Mouse (Mus musculus): ENCODE results near the gene Bik.

Gene Bik

DNA sequence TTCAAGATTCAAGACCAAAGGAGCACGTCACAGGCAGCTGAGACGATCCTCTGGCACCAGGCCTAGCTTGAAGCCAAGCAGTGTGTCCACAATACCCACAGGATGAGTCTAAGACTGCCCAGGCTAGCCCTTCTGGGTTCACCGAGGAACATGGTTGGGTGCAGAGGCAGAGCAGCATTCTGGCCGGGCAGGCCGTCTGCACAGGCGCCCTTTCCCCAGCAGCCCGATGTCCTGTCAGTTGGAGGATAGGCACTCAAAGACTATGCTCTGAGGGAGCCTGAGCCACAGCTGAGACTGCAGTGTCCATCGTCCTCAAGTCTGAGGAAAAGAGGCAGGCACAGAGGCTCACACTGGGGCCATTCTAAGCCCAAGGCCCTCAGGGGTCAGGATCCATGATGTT lies 20.5 kb downstream of the Bik start:
- no peak for DNase-seq (ENCODE audit: low read depth)

DNA sequence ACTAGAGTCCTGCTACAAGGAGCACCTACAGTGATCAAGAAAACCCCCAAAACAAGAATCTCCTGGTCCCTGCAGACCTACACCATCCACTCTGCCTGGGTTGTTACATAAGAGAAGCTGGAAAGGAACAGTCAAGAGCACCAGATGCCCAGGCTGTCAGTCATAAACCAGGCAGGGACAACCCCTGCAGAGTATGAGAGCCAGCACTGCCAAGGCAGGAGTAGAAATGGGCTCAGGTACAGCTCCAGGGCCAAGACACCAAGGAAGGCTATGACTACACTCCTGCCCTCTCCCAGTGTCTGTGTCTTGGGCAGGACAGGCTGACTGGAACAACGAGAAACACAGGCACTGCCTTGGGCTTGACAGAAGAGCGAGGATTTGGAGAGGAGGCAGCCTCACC lies 23.5 kb downstream of the Bik start:
- DNase-seq (ENCODE audit: low read depth): no peak

DNA sequence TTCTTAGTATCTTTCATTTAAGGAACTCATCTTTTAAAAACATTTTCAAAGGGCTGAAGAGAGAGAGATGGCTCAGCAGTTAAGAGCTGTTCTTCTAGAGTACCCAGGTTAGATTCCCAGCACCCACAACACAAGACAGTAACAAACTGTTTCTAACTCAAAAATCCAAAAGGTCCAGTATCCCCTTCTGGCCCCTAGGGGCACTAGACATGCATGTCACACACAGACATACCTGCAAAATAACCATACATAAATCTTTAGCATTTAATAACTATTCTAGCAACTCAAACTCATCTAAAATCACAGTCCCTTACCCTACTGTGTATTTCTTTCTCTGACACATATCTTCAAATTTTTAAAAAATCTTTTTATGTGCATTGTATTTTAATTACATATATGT lies 27.2 kb downstream of the Bik start:
- DNase-seq (ENCODE audit: low read depth): no peak

DNA sequence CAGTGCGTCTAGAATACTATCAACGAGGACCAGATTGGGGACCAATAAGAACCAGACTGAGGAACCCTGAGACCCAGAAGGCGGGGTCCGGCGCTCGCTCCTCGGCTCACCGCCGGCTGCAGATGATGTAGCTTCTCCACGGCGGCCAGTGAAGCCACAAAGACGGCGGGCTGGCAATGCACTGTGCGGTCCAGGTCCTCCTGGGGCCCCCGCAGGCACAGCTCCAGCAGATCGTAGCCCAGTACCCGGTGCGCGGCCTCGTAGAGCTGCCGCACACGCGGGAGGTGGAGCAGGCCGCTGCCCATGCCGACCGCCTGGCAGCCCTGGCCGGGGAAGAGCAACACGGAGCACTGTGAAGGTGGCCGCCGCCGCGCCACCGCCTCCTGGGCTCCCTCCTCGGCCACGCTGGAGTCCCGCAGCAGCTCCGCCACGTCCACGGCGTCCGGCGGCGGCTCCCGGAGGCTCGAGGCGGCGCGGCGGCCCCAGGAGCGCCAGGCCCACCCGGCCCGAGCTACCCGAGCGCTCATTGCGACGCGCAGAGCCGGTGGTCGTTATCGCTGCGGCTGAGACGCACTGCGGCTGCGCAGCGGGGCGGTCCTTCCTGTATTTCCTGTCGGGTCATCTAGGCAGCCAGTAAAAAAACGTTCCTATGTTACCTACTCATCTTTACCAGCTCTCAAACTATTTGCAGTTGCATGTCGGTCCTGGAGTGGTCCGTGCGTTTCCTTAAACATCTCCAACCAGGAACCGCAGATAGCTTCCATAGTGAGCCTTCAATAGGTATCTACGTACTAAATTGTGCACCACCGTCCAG lies 28.7 kb downstream of the Bik start:
- peak; percentile 49 for DNase-seq (ENCODE audit: low read depth)

DNA sequence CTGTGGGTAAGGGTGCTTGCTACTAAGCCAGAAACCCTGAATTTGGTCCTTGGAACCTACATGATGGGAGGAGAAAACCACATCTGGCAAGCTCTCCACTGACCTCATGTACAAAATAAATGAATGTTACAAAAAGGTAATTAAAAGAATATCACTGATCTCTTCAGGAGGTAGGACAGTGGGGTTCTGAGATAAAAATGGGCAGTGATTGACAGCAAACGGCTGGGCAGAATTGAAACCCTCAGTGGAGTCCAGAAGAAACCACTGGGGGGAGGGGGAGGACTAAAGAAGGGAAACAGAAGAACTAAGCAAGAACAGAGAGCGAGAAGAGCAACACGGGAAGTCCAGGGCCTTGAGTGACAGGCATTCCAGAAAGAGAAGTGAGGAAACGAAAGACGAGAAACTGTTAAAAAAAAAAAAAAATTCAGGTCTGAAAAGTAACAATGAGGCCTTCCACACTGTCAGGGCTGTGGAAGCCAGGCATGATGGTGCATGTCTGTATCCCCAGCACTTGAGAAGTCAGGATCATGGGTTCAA lies 34.3 kb downstream of the Bik start:
- DNase-seq (ENCODE audit: low read depth): no peak

DNA sequence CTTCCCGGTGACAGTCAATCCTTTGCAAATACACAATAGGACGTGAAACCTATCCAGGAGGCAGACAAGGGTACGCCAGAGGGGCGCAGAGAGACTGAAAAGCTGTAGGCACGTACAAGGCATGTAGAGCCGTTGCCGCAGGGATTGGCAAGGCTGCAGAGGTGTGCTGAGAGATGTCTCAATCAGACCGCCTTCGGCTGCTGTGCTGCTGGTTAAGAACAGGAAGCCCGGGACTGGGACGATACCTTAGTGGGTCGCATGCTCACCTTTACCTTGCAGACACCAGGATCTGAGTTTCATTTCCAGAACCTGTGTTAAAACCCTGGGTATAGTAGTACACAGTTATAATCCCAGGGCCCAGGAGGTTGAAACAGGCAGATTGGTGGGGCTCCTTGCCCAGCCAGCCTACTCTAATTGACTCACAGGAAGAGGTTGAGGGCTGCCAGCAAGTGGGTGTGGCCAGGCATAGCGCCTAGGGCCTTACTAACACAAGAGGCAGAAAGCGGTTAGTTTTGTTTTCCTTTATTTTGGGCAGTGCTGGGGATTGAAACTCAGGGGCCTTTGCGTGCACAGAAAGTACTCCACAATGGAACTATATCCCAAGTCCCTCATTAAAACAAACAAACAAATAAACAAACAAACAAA lies 36.1 kb downstream of the Bik start:
- DNase-seq (ENCODE audit: low read depth): peak; percentile 95

DNA sequence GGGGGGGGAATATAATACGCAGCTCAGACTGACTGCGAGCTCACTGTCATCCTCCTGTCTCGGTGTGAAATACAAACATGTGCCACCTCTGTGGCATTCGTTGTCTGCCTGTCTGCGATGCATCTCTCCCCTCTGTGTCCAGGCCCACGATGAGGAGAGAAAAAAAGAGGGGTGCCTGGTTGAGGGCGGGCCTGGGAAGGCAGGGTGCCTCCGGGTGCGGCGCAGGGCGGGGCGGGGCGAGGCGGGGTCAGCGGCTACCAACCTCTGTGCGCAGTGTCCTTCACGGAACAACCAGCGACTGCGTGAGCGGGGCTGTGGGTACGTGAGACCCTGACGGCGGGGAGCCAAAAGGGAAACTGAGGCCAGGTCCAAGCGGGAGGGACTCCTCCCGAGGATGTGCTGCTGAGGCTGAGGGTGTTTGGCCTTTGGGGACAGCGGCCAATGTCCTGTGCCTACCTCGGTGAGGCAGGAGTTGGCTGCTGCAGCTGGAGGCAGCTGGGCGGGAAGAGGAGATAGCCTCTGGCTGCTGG lies 36.7 kb downstream of the Bik start, which contains the start of the genes Tspo and Mcat:
TSS of gene Tspo (plus strand) at position 266 of the 530 bp plus-strand sequence.
TSS of gene Mcat (minus strand) at position 461 of the 530 bp plus-strand sequence.
- DNase-seq (ENCODE audit: low read depth): no peak

DNA sequence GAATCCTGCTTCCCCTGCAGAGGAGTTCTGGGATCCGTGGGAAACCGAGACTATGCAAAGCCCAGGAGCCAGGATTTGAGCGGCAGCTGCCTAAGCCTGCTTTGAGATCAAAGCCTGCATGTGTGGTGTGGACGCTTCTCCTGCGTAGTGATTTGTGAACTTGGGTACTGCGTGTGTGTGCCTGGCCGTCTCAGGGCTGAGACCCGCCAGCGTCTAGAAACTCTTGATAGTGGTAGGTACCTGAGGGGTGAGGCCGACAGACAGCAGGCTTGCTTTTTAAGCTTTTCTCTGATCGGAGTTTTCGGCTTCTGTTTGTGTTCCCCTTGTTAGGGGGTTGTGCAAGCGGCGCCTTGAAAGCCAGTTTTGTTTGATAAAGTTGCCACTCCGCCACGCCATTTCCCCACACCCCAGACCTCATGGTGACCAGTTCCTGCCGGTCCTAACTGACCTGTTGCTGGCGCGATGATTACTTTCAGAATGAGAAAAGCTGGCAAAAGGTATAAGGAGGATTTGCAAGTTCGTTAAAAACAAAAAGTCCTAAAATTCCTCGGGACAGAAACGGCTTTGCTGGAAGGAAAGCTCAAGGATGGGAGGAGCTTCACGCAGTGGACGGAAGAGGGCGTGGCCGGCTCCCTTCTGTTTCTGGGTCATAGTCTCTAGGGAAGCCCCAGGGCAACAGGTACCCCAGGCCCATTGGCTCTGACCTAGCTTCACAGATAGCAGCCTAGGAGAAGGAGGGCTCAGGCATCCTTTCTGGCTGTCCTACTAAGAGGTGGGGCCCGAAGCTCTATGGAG lies 37.4 kb downstream of the Bik start:
- peak; percentile 44 for DNase-seq (ENCODE audit: low read depth)

DNA sequence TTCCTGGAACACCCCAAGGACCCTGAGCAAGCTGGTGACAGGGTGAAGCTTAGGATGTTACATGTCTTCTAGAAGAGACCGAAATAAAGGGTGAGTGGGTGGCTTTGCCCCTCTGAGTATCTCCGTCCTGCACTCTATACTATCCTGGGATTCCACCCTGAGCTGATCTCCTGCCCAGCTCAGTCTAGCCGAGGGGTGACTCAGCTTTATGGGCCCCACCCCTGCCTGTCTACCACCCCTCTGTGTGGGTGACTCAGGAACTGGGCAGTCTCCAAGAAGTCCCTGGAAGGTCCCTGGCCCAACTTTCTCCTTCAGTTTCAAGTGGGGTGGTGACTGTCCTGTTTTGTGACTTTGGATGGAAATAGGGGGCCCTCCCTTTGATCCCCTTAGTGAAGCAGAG lies 38.8 kb downstream of the Bik start:
- DNase-seq (ENCODE audit: low read depth): peak; percentile 82

DNA sequence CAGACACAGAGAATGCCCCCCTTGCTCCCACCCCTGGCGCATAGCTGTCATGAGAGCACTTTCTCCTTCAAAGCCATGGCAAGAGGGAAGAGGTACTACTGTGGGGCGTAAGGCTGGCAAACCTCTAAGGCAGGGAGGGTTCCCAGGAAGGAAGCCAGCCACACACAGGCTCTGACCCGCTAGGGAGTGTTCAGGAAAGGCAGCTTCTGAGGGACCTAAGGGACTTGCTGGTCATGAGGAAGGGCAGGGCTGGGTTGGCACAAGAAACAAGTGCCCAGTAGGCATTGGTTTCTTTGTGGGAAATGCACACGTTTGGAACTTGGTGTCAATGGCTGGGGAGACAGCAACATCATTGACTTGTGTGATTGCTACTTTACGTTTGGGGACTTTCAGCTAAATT lies 39.3 kb downstream of the Bik start:
- no peak for DNase-seq (ENCODE audit: low read depth)

DNA sequence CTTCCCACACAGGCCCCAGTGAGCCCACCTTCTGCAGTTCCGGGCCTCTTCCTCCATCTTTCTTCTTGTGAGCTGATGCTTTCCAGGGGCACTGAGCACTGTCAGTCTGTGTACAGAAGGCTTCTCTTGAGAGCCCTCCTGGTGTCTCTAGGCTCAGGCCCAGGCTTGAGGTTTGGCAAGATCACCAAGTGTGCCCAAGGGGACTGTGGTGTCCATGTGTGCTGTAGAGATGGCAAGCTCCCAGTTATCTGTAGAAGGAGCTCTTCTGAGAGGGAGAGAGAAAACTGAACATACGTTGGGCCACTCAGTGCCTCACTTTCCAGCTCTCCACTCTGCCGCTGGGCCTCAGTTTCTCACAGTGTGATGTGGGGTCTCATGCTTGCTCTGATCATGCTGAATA lies 41.1 kb downstream of the Bik start:
- no peak for DNase-seq (ENCODE audit: low read depth)

DNA sequence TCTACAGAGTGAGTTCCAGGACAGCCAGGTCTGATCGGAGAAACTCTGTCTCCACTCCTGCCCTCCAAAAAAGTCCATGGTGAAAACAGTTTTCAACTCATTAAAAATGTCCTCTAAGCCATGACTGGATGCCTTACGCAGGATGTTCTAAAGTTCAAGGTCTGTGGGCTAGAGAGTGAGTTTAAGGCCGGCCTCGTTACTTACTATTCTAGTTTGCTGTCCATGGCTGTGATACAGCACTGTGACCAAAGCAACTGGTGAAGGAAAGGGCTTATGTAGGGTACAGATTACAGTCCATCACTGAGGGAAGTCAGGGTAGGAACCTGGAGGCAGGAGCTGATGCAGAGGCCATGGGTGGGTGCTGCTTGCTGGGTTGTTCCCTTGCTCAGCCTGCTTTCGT lies 41.9 kb downstream of the Bik start:
- no peak for DNase-seq (ENCODE audit: low read depth)

DNA sequence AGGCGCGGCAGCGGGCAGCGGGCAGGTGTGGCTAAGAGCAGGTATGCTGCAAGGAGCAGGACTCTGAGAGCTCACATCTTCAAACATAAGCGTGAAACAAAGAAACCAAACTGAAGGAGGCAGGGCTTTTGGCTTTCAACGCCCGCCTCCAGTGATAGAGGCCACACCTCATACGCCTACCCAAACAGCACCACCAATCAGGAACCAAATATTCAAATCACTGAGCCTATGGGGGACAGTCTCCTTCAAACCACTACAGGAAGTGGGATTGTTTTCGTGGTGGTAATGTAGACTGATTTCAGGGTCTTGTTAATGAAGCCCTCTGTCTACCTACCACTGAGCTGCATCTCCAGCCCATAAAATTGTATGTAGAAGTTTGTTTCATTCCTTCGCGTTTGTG lies 43.0 kb downstream of the Bik start:
- no peak for DNase-seq (ENCODE audit: low read depth)

DNA sequence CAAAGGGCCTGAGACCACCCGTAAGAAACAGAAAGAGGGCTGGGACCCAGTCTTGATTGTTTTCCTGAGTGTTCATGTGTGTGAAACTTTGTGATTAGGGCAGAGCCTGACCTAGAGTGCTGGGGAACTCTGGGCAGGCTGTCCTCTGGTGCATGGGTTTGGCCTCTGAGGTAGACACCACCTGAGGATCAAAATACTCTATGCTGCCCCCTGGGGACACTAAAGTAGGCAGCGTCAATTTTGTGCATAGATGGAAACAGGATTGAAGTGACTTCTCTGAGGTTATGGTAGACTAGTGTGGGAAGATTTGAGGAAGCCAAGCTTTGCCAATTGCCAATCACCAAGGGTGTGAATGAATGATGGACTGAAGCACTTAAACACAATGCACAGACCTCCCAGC lies 44.0 kb downstream of the Bik start:
- DNase-seq (ENCODE audit: low read depth): no peak

DNA sequence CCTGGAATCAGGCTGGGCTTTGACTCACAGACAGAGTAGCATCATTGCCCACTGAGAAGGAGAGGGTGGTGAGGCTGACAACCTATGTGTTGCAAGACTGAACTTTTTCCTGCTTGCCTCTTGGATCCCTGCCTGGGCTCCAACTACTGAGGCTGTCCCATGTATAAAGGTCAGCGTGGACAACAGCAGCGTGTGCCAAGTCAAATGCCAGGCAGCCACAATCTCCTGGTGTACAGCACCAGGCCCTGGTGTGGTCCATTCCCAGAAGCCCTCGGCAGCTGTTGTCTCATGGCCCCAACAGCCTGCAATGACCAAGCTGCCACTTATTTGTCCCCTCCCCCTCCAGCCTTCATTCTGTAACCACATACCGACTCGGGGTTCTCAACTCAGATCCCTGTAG lies 45.0 kb downstream of the Bik start:
- peak; percentile 68 for DNase-seq (ENCODE audit: low read depth)

DNA sequence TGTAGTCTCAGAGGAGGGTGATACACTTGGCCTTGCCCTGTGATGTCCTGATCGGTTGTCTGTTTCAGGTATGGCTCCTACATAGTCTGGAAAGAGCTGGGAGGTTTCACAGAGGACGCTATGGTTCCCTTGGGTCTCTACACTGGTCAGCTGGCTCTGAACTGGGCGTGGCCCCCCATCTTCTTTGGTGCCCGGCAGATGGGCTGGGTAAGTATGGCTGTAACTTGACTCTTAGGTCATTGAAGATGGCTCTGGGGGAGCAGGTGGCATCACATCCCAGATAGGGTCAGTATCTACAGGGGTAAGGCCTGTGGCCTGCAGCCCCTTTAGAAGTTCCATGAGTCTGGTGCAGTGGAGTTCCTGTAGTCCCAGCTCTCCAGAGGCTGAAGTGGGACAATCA lies 45.5 kb downstream of the Bik start:
- no peak for DNase-seq (ENCODE audit: low read depth)

DNA sequence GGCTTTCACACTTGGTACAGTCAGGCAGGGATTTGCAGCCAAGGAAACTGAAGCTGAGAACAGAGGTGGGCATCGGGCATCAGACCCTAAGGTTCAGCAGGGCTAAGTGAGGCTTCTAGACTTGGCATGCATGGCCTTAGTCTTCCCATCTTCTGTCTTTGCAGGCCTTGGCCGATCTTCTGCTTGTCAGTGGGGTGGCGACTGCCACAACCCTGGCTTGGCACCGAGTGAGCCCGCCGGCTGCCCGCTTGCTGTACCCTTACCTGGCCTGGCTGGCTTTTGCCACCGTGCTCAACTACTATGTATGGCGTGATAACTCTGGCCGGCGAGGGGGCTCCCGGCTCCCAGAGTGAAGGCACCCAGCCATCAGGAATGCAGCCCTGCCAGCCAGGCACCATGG lies 46.9 kb downstream of the Bik start:
- DNase-seq (ENCODE audit: low read depth): no peak

DNA sequence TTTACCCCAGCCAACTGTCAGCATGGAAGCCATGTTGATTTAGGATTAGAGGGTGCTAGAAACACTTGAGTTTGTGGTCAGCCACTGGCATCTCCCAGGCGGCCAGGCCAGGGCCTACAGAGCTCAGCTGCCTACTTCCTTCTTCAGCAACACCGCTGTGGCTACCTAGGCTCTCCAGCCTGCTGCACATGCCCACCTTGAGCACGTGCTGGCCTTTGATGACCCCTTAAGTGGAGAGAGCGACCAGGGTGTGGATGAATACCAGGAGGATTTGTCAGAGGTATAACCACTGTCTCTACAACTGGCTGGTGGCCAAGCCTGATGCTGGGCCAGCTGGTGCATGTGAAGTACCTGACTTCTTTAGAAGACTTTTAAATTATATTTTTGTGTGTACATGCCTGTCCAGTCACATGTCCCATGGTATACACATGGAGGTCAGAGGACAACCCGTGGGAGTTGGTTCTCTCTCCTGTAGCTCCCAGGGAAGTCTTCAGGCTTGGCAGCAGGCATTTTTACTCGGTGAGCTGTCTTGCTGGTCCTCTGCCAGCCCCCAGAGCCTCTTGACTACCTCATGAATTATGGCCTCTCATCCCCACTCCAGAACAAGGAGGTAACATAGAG lies 48.2 kb downstream of the Bik start:
- peak; percentile 65 for DNase-seq (ENCODE audit: low read depth)

DNA sequence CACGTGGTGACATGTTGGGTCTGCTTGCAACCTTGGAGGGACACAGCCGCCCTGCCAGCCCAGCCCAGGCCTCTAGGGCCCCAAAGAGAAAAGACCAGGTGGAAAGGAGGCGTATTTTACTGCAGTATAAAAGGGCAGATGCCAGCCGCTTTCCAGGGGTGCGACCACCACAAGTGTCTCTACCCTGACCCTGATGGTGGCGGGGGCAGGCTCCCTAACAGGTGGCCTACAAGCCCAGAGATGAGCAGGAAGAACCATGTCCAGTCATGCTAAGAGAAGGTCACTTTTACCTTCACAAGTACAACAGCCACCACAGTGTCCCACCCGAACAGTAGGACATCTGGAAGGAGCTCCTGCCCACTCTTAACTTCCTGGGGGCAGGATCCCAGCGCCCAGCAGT lies 48.9 kb downstream of the Bik start:
- DNase-seq (ENCODE audit: low read depth): no peak

DNA sequence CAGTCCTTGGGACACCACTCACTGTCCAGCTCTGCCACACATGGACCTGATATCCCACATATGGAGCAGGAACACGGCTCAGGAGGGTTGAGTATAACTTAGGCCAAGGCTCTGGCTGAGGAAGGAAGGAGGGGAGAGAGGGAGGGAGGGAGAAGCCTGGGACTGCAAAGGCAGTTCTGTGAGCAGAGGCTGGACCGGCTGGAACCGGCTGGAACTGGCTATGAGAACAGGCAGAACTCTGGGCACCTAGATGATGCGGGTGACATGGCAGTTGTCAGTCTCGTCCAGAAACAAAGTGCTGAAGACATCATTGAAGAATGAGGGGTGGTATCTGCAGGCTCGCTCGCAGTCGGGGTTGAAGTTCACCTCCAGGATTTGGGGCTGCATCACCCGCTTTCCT lies 50.0 kb downstream of the Bik start:
- no peak for DNase-seq (ENCODE audit: low read depth)

DNA sequence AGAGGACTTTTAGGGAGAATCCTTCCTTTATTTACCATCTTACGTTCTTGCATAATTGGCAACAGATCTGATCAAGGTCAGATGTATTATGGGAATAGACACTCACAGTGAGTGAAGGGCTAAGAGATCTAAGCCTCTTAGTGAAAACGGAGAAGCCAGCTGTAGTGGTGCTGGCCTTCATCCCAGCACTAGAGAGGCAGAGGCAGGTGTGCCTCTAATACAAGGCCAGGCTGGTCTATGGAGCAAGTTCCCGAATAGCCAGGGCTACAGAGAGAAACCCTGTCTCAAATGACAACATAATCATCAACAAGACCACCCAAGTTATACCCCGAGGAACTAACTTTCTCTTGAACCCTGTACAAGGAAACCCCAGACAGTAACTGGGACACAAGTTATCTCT lies 56.3 kb downstream of the Bik start:
- no peak for DNase-seq (ENCODE audit: low read depth)
